Mouse (Mus musculus): ENCODE measurements around the gene Sh3pxd2a. TPM values are rescaled to one million over a fixed set of nuclear protein-coding genes. Genes with fewer than 3 reads are reported as not detected.

Gene Sh3pxd2a
- total RNA-seq, 2 experiments from 2014 or later, result 79.8 to 85.6 TPM

GRCm38 (mm10) chr19:47230682-47231081, 233.5 kb downstream of the Sh3pxd2a start:
- DNase-seq, result no peak

GRCm38 (mm10) chr19:47230082-47230481, 234.1 kb downstream of the Sh3pxd2a start:
- DNase-seq, result peak; percentile 34

DNA sequence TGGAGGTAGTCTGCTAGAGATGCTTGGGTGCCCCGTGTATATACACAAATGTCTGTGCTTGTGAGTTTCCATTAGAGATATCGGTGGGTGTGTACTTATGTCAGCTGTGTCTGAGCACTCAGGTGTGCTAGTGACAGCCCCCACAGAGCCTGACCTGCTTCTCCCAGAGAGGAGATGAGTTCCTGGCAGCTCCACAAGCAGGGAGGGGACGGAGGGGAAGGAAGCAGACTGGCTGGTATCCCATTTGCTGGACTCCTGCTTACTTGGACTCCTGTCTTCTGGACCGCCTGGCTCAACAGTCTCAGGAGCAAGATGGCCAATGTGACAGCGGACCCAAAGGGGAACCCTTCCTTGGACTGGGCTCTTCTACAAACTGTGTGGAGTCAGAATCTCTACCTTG, 234.7 kb downstream of the Sh3pxd2a start:
- peak; percentile 32 for DNase-seq

GRCm38 (mm10) chr19:47228725-47229252, 235.4 kb downstream of the Sh3pxd2a start:
- peak; percentile 73 for DNase-seq

- no peak for DNase-seq
These were observed 238.4 kb downstream of the Sh3pxd2a start for GRCm38 (mm10) chr19:47225791-47226190.

DNA sequence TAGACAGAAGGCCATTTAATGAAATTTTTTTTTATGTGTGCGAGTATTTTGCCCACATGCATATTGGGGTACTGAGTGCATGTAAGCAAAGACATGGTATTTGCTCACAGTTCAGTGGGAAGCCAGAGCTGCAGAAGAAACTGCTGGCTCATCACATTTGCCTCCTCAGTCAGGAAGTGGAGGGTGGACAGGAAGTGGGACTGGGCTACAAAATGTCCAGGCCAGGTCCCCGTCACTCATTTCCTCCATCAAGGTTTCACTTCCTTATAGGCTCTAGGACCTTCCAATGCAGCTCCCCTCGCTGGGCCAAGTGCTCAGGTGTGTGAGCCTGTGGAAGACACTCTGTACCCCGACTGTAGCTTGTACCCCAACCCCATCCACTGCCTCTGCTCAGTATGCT, 239.5 kb downstream of the Sh3pxd2a start:
- no peak for DNase-seq

DNA sequence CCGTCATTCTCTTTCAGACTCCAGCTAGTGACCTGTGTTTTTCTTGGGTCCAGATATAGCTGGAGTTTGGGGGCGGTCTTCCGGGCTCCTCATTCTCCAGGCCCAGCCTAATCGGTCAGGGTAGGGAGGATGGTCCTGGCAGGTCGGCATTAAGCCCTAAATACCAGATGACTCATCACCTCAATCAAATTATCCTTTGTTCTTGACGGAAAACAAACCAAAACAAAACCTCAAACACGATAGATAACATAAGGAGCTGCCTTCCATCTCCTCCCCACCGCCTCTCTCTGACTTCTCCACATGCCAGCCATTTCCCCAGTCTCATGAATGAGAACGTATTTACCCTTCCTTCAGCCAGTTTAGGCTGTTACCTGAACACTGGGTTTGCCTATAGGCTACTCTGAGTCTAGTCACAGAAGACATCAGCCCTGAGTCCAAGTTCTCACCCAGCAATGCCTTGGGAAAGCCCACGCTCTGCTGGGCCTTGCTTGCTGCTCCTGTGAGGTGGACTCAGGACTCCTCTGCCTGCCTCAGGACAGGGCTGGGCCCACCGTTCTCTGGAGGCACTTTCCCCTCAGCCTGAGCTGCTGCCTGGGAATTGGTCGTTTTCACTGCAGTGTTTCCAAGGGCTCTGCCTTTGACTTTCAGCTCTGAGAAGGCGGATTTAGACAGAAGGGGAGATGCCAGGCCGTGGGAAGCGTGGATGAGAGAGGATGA, 241.2 kb downstream of the Sh3pxd2a start:
- DNase-seq, result no peak

DNA sequence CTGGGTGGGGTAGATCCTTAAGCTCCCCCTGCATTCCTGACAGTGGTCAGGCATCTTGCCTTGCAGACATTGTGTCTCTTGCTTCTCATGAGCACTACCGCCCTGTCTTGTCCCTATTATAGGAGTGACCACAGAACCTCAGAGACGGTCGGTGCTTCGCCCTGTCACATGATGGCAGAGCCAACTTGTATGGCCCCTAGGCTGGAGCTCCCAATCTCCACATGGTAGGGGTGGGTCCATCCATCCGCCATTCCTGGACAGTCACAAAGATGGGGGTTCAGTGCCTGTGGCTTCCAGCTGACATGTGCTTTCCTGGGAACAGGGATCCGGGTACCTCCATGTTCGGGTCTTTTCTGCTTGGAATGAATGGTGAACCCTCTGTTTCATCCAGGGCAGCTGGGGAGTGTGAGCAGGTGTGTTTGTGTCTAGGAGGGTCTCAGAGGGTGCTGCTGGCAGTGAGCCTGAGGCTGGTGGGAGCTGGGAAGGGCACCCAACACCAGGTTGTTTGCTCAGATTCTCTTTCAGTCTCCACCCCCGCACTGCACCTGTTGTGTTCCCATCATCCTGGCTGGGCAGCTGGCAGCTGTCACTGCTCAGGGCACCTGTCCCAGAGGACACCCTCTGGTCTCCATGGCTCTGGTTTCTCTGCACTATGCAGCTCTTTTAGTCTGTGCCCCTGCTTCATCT, 241.9 kb downstream of the Sh3pxd2a start:
- DNase-seq, result peak; percentile 76

GRCm38 (mm10) chr19:47221500-47222153, 242.6 kb downstream of the Sh3pxd2a start:
- DNase-seq, result no peak

DNA sequence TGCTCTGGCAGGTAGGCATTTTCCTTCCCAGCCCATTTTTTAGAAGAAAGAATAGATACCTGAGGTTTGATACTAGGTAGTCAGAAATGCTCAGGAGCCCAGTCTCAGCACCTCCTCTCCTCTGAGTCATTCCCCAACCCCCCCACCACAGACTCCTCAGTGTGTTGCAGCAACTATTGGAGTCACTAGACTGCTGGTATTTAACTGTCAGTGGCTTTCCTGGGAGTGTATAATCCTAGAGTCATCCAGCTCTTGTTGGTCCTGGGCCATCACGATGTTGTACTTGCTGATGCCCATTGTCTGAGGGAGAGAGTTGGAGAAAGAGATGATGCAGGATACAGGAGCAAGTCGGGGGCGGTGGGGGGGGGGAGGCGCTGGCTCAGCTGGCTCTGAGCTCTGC, 243.2 kb downstream of the Sh3pxd2a start:
- DNase-seq, result no peak

DNA sequence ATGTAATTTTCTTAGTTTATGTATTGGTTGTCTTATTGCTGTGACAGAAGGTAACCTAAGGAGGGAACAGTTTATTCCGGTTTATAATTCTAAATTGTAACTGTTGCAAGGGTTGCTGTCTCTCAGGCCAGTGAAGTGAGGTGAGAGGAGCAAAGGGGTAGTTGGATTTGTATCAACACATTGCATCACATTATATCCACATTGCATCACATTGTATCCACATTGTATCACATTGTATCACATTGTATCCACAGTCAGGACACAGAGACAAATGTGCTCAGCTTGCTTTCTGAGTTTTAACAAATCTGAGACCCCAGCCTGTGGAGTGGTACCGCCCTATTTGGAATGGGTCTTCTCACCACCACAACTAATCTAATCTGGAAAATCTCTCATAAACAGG, 244.0 kb downstream of the Sh3pxd2a start:
- DNase-seq, result no peak

GRCm38 (mm10) chr19:47219622-47220021, 244.6 kb downstream of the Sh3pxd2a start:
- DNase-seq, result no peak

- no peak for DNase-seq
These were observed 247.4 kb downstream of the Sh3pxd2a start for GRCm38 (mm10) chr19:47216766-47217165.

GRCm38 (mm10) chr19:47213470-47213869, 250.7 kb downstream of the Sh3pxd2a start:
- no peak for DNase-seq

DNA sequence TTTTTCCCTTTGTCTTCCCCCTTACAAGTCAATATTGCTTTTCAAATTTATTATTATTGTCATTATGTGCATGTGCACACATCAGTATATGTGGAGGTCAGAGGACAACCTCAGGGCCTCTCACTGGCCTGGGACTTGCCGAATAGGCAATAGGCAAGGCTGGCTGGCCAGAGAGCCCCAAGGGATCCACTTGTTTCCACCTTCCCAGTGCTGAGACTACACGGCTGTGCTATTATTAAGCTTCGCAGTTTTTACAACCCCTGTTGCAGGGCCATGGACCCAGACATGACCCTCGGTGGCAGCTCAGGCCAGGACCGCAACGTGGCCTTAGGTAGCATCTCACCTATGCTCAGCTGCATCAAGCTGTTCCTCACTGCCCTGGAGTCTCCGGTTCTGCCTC, 251.8 kb downstream of the Sh3pxd2a start:
- no peak for DNase-seq

GRCm38 (mm10) chr19:47211609-47212312, 252.4 kb downstream of the Sh3pxd2a start:
- DNase-seq, result no peak

GRCm38 (mm10) chr19:47210432-47210831, 253.8 kb downstream of the Sh3pxd2a start:
- DNase-seq, result no peak

Small RNAs within 50 kb of the gene (microRNA-seq; reads per million reads assigned to microRNA genes)
- gene Mir6995, result 0 to 0.25 reads per million in 2 experiments

Other genes with a start within 250 kb of the Sh3pxd2a start
- 10 to 100 TPM; 10.5 to 15.2 TPM for gene Stn1, start 73.1 kb upstream of the Sh3pxd2a start, total RNA-seq (2021)
- 10 to 100 TPM; 35.5 to 43.7 TPM for gene Slk, start 115.3 kb upstream of the Sh3pxd2a start, total RNA-seq (2021)
- gene Col17a1, start 227.7 kb upstream of the Sh3pxd2a start, total RNA-seq (2021), result 1 to 10 TPM in 1 of 2 experiments, under 1 TPM in 1; 0.65 to 1.3 TPM

All from gastrocnemius, postnatal 10 days (tissue).